ENCODE assay signal across 17 mouse cellular contexts in the genomic region with DNA sequence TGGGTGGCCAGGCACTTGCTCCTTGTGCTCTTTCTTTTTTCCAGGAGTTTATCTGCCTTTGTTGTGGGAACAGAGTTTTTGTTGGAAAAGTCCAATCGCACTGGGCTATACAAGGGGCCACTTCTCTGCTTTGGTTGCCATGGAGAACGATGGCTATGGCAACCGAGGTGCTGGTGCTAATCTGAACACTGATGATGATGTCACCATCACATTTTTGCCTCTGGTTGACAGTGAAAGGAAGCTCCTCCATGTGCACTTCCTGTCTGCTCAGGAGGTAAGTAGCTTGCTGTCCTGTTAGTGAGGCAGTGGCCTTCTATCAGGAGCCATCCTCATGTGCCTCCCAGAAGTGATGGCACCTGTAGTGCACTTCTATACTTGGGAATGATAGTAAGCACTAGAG. TPM values are rescaled to one million over a fixed set of nuclear protein-coding genes. Genes with fewer than 3 reads are reported as not detected.
DNase-seq lines count a peak whose midpoint lies in the region; ATAC-seq and TF ChIP-seq lines count a peak whose summit lies in the region.
"Had no signal": no experiment of that assay in that cellular context is flagged by ENCODE, and none has a peak within 500 bp of the region (broad histone marks: within the 10 kb centered on the region; RNA-seq: fewer than 3 reads in every experiment).

No protein-coding gene starts in this region.

- H3K36me3 ChIP-seq in forebrain, embryonic 11.5 days (ENCODE audit: control insufficient read depth, insufficient read depth, low read length), result no peaks in the 10 kb centered on the region
- H3K36me3 ChIP-seq in forebrain, embryonic 16.5 days (ENCODE audit: control insufficient read depth, insufficient read depth), result peaks cover 8% of the 10 kb centered on the region; the same call in 1 of the 2 replicates
- H3K36me3 ChIP-seq in hindbrain, postnatal 0 days (ENCODE audit: insufficient read depth, low read length), result peaks cover 25% of the 10 kb centered on the region
- H3K36me3 ChIP-seq in hindbrain, embryonic 13.5 days, result peaks cover 40% of the 10 kb centered on the region
- peaks cover 38% of the 10 kb centered on the region for H3K36me3 ChIP-seq in myocyte (ENCODE audit: control insufficient read depth, insufficient read depth)

- WGBS in forebrain, embryonic 11.5 days, result 42% methylated on average over 3 of the region's 3 CpGs
- 33% methylated on average over 3 of the region's 3 CpGs for WGBS in forebrain, embryonic 16.5 days
- 29% methylated on average over 3 of the region's 3 CpGs for WGBS in hindbrain, postnatal 0 days
- 46% methylated on average over 3 of the region's 3 CpGs for WGBS in hindbrain, embryonic 13.5 days

- 0 out of 2 replicates have a peak, but pooled peaks have one; percentile 53 for ATAC-seq in forebrain, embryonic 11.5 days (replicated peaks; ENCODE audit: low FRiP score)
- no peak for ATAC-seq in forebrain, embryonic 16.5 days
- ATAC-seq in hindbrain, postnatal 0 days, result 0 out of 2 replicates have a peak, but pooled peaks have one; percentile 51
- no peak for ATAC-seq in hindbrain, embryonic 13.5 days (ENCODE audit: low FRiP score)

- DNase-seq in forebrain, embryonic 11.5 days (ENCODE audit: low spot score), result no peak
- DNase-seq in hindbrain, postnatal 0 days (ENCODE audit: low spot score), result no peak
- DNase-seq in layer of hippocampus, adult 11-12 months (ENCODE audit: low spot score), result no peak
- DNase-seq: adrenal gland, postnatal 36 days; cerebellum, adult 9-10 months; kidney, adult 18-20 months; kidney, postnatal 10 days; lung, postnatal 14 days; thymus, postnatal 25 days had no signal

- H3K4me2 ChIP-seq in forebrain, embryonic 11.5 days (ENCODE audit: low read depth, low read length, severe bottlenecking), result no peak overlapping the region
- no peak overlapping the region for H3K4me2 ChIP-seq in forebrain, embryonic 16.5 days (ENCODE audit: low read length)
- H3K4me2 ChIP-seq in hindbrain, postnatal 0 days (ENCODE audit: low read depth, low read length), result no peak overlapping the region
- no peak overlapping the region for H3K4me2 ChIP-seq in hindbrain, embryonic 13.5 days
- no peak overlapping the region for H3K4me2 ChIP-seq in myocyte (ENCODE audit: low read depth)
- H3K4me2 ChIP-seq: heart, embryonic 15.5 days; limb, embryonic 13.5 days; liver, embryonic 15.5 days had no signal

- no peaks in the 10 kb centered on the region for H3K4me1 ChIP-seq in forebrain, embryonic 11.5 days (replicated peaks; ENCODE audit: control insufficient read depth, insufficient read depth, low read length)
- no peaks in the 10 kb centered on the region; the same call in 1 of the 2 replicates for H3K4me1 ChIP-seq in forebrain, embryonic 16.5 days (replicated peaks; ENCODE audit: control insufficient read depth, insufficient read depth, low read length)
- no peaks in the 10 kb centered on the region for H3K4me1 ChIP-seq in hindbrain, postnatal 0 days (ENCODE audit: insufficient read depth, low read length)
- H3K4me1 ChIP-seq in hindbrain, embryonic 13.5 days (replicated peaks), result no peaks in the 10 kb centered on the region
- H3K4me1 ChIP-seq in bone marrow macrophage, adult 2 months (ENCODE audit: control insufficient read depth, insufficient read depth, low read length), result peaks cover 8% of the 10 kb centered on the region
- H3K4me1 ChIP-seq: heart, embryonic 15.5 days; limb, embryonic 13.5 days; liver, embryonic 15.5 days had no signal

- no peak overlapping the region for H3K27ac ChIP-seq in forebrain, embryonic 11.5 days (ENCODE audit: low read depth, low read length)
- no peak overlapping the region for H3K27ac ChIP-seq in forebrain, embryonic 16.5 days (ENCODE audit: low read length)
- no peak overlapping the region for H3K27ac ChIP-seq in hindbrain, postnatal 0 days
- no peak overlapping the region for H3K27ac ChIP-seq in hindbrain, embryonic 13.5 days
- 0 out of 2 replicates have a peak overlapping the region, but pooled peaks have one; percentile 17 for H3K27ac ChIP-seq in bone marrow macrophage, adult 2 months (ENCODE audit: insufficient read depth, low read depth, low read length)
- H3K27ac ChIP-seq: heart, embryonic 15.5 days; left cerebral cortex, adult 2 months; limb, embryonic 13.5 days; liver, embryonic 15.5 days had no signal

- H3K9ac ChIP-seq in forebrain, embryonic 11.5 days (ENCODE audit: low read length), result no peak overlapping the region
- H3K9ac ChIP-seq in forebrain, embryonic 16.5 days (replicated peaks; ENCODE audit: low read depth, low read length), result no peak overlapping the region
- no peak overlapping the region for H3K9ac ChIP-seq in hindbrain, postnatal 0 days (replicated peaks; ENCODE audit: low read length)
- no peak overlapping the region for H3K9ac ChIP-seq in hindbrain, embryonic 13.5 days
- H3K9ac ChIP-seq: heart, embryonic 15.5 days; limb, embryonic 13.5 days; liver, embryonic 15.5 days had no signal

- no peak for TF ChIP-seq POLR2A in bone marrow macrophage, adult 2 months (IDR thresholded peaks at IDR 0.05; ENCODE audit: borderline replicate concordance, low read depth, low read length)
- TF ChIP-seq POLR2A in myocyte (IDR thresholded peaks at IDR 0.05; ENCODE audit: insufficient read length, low read depth), result no peak

- no peak overlapping the region for H3ac ChIP-seq in myocyte (ENCODE audit: control insufficient read depth, insufficient read length)

- no peak overlapping the region for H3K4me3 ChIP-seq in forebrain, embryonic 11.5 days (ENCODE audit: low read depth, low read length)
- no peak overlapping the region for H3K4me3 ChIP-seq in forebrain, embryonic 16.5 days (replicated peaks; ENCODE audit: low read length)
- H3K4me3 ChIP-seq in hindbrain, postnatal 0 days (ENCODE audit: low read length), result no peak overlapping the region
- no peak overlapping the region for H3K4me3 ChIP-seq in hindbrain, embryonic 13.5 days
- no peak overlapping the region for H3K4me3 ChIP-seq in bone marrow macrophage, adult 2 months (ENCODE audit: insufficient read depth, low read length)
- H3K4me3 ChIP-seq in myocyte, result no peak overlapping the region
- H3K4me3 ChIP-seq: heart, embryonic 15.5 days; left cerebral cortex, adult 2 months; limb, embryonic 13.5 days; liver, embryonic 15.5 days had no signal

- H3K9me3 ChIP-seq in forebrain, embryonic 11.5 days (ENCODE audit: control insufficient read depth, low read length), result no peaks in the 10 kb centered on the region
- no peaks in the 10 kb centered on the region for H3K9me3 ChIP-seq in forebrain, embryonic 16.5 days (ENCODE audit: control insufficient read depth, low read length)
- no peaks in the 10 kb centered on the region for H3K9me3 ChIP-seq in hindbrain, postnatal 0 days (ENCODE audit: low read length)
- H3K9me3 ChIP-seq in hindbrain, embryonic 13.5 days, result no peaks in the 10 kb centered on the region
- H3K9me3 ChIP-seq: heart, embryonic 15.5 days; limb, embryonic 13.5 days; liver, embryonic 15.5 days had no signal

- H3K79me2 ChIP-seq in myocyte (ENCODE audit: control insufficient read depth, insufficient read depth), result no peaks in the 10 kb centered on the region

- no peaks in the 10 kb centered on the region for H3K27me3 ChIP-seq in forebrain, embryonic 11.5 days (ENCODE audit: control insufficient read depth, insufficient read depth, low read length)
- no peaks in the 10 kb centered on the region for H3K27me3 ChIP-seq in forebrain, embryonic 16.5 days (replicated peaks; ENCODE audit: control insufficient read depth, insufficient read depth, low read length)
- no peaks in the 10 kb centered on the region for H3K27me3 ChIP-seq in hindbrain, postnatal 0 days (ENCODE audit: insufficient read depth, low read length)
- no peaks in the 10 kb centered on the region for H3K27me3 ChIP-seq in hindbrain, embryonic 13.5 days
- H3K27me3 ChIP-seq in myocyte (ENCODE audit: control insufficient read depth, insufficient read depth, insufficient read length), result no peaks in the 10 kb centered on the region
- H3K27me3 ChIP-seq: heart, embryonic 15.5 days; limb, embryonic 13.5 days; liver, embryonic 15.5 days had no signal

- TF ChIP-seq CTCF in hindbrain, postnatal 0 days (IDR thresholded peaks at IDR 0.05; ENCODE audit: low read depth), result no peak
- TF ChIP-seq CTCF in bone marrow macrophage, adult 2 months (IDR thresholded peaks at IDR 0.05; ENCODE audit: low read depth, low read length), result no peak

TF ChIP-seq in myocyte, 11 proteins besides CTCF, POLR2A, EP300 and RAD21:
- TF ChIP-seq POLR2AphosphoS2 (IDR thresholded peaks at IDR 0.05; ENCODE audit: insufficient read length, low read depth) (peak; percentile 55), REST (IDR thresholded peaks at IDR 0.05; ENCODE audit: insufficient read depth, insufficient read length) (no peak)
TF ChIP-seq in myocyte: peak in this region for 1.

RNA-seq across cellular contexts. Expression of a gene that starts 51.7 kb away (rescaled TPM):
- 18.0 and 18.1 TPM in 2 replicates for polyA plus RNA-seq in forebrain, embryonic 11.5 days (2014; fragmentation: Nextera tagmentation; extraction: Ambion mirVana)
- 22.6 and 22.8 TPM in 2 replicates for polyA plus RNA-seq in forebrain, embryonic 16.5 days (2015; fragmentation: Nextera tagmentation; extraction: Ambion mirVana)
- total RNA-seq in hindbrain, postnatal 0 days (2014; rRNA removed), result 40.1 and 42.7 TPM in 2 replicates
- polyA plus RNA-seq in hindbrain, postnatal 0 days (2015; fragmentation: Nextera tagmentation; extraction: Ambion mirVana), result 22.7 and 24.0 TPM in 2 replicates
- 20.3 and 20.6 TPM in 2 replicates for polyA plus RNA-seq in hindbrain, embryonic 13.5 days (2015; fragmentation: Nextera tagmentation; extraction: Ambion mirVana)
- 13.6 and 16.4 TPM in 2 replicates for polyA plus RNA-seq in bone marrow macrophage, adult 2 months (2012; ENCODE audit: insufficient read depth, insufficient read length, missing spikeins)
- polyA plus RNA-seq in myocyte (2012; fragmentation: generic; extraction: Trizol), result 14.6 TPM

Comparison
In these comparisons a context has a peak if more than half of its experiments do, and no peak if none do; other contexts are left out.
1. ATAC-seq: peak in forebrain, embryonic 11.5 days (single experiment) and hindbrain, postnatal 0 days (single experiment); none in forebrain, embryonic 16.5 days (single experiment) and hindbrain, embryonic 13.5 days (single experiment).